Mouse (Mus musculus): ENCODE measurements around the gene Socs2. TPM values are rescaled to one million over a fixed set of nuclear protein-coding genes. Genes with fewer than 3 reads are reported as not detected.

The Socs2 gene
- polyA plus RNA-seq, 1 experiment, result 24.5 TPM

DNA sequence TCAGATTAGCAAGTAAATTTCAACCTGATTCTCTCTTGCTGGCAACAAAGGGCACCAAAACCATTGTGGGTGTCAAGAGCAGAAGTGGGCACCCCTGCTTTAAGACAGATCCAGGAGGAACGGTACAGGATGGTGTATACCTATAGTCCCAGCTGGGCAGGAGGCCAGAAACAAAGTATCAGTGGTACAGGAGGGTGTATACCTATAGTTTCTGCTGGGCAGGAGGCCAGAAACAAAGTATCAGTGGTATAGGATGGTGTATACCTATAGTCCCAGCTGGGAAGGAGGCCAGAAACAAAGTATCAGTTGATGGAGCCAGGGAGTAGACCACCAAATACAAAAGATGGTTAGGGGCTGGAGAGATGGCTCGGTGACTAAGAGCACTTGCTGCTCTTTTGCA lies 12.2 kb downstream of the Socs2 start:
- Histone ChIP-seq H3K4me1 (ENCODE audit: control insufficient read depth, insufficient read depth, low read length) (no peaks in the 10 kb centered on the region), H3K36me3 (ENCODE audit: control insufficient read depth, insufficient read depth, low read length) (no peaks in the 10 kb centered on the region), H3K27ac (ENCODE audit: insufficient read depth, low read depth, low read length) (no peak overlapping the region), H3K4me3 (ENCODE audit: insufficient read depth, low read depth, low read length) (no peak overlapping the region), H3K27me3 (replicated peaks; ENCODE audit: control insufficient read depth, insufficient read depth, low read length) (no peaks in the 10 kb centered on the region; the same call in 1 of the 2 replicates)
- WGBS, result 89% methylated on average over 2 of the region's 2 CpGs
- TF ChIP-seq POLR2A (IDR thresholded peaks at IDR 0.05; ENCODE audit: low read depth, low read length) (no peak), CTCF (conservative IDR thresholded peaks at IDR 0.05; ENCODE audit: insufficient read depth, insufficient read length, low read depth, low read length) (no peak)
- DNase-seq, result no peak

DNA sequence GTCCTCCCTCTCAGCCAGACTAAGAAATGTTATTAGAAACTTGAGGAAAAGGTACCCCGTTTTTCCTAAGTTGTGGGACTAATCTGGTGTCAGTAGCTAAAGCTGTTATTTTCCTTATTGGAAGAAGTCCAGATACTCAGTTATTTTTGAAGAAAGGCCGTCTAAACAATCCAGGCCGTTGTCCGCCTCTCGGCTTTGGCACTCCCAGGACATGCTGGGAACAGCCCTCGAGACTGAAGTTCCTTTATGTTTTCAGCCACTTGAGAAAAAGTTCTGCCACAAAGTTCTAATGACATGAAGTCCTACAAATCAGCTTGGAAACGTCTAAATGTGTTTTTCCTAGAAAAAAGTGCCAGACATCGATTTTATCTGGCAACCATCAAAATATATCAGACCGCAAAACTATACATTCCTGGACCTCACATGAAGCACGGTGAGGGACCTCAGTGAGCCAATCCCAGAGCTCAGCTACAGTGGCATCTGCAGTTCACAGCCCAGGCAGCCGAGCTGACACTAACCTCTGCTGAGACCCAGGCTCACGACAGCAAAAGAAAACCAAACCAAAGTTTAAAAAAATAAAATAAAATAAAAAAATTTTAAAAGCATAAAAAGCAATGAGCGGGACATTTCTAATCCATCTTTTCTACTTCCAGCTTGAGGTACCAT lies 17.2 kb downstream of the Socs2 start:
- DNase-seq, result no peak
- 65% methylated on average over 13 of the region's 13 CpGs for WGBS
- no peaks in the 10 kb centered on the region for H3K36me3 ChIP-seq (ENCODE audit: control insufficient read depth, insufficient read depth, low read length)
- H3K4me1 ChIP-seq (ENCODE audit: control insufficient read depth, insufficient read depth, low read length), result no peaks in the 10 kb centered on the region; the same call in 1 of the 2 replicates
- H3K27ac ChIP-seq (ENCODE audit: insufficient read depth, low read depth, low read length), result no peak overlapping the region
- TF ChIP-seq CTCF (conservative IDR thresholded peaks at IDR 0.05; ENCODE audit: insufficient read depth, insufficient read length, low read depth, low read length) (no peak), POLR2A (IDR thresholded peaks at IDR 0.05; ENCODE audit: low read depth, low read length) (no peak)
- H3K27me3 ChIP-seq (replicated peaks; ENCODE audit: control insufficient read depth, insufficient read depth, low read length), result no peaks in the 10 kb centered on the region; the same call in 1 of the 2 replicates
- H3K4me3 ChIP-seq (ENCODE audit: insufficient read depth, low read depth, low read length), result no peak overlapping the region

DNA sequence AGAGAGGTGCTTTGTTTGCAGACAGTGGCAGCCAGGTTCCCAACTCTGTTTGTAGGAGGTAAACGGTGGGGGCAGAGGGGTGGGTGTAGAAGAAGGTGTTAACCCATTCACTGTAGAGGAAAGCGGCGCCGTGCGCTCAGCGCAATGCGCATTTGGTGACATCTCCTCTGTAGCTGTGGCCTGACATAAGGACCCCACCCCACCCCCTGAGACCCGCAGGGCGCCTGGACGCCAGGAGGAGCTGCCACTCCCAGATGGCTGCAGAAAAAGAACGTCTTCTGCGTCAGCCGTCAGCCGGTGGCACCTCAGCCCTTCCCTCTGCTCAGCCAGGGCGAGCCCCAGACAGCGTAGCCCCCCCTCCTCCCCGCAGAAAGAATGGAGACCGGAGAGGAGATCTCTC lies 18.5 kb downstream of the Socs2 start:
- TF ChIP-seq POLR2A (IDR thresholded peaks at IDR 0.05; ENCODE audit: low read depth, low read length), result no peak
- H3K4me3 ChIP-seq (ENCODE audit: insufficient read depth, low read depth, low read length), result no peak overlapping the region
- H3K27ac ChIP-seq (ENCODE audit: insufficient read depth, low read depth, low read length), result no peak overlapping the region
- 20% methylated on average over 18 of the region's 18 CpGs for WGBS
- no peaks in the 10 kb centered on the region; the same call in 1 of the 2 replicates for H3K27me3 ChIP-seq (replicated peaks; ENCODE audit: control insufficient read depth, insufficient read depth, low read length)
- H3K4me1 ChIP-seq (ENCODE audit: control insufficient read depth, insufficient read depth, low read length), result no peaks in the 10 kb centered on the region; the same call in 1 of the 2 replicates
- DNase-seq, result no peak
- no peaks in the 10 kb centered on the region for H3K36me3 ChIP-seq (ENCODE audit: control insufficient read depth, insufficient read depth, low read length)

DNA sequence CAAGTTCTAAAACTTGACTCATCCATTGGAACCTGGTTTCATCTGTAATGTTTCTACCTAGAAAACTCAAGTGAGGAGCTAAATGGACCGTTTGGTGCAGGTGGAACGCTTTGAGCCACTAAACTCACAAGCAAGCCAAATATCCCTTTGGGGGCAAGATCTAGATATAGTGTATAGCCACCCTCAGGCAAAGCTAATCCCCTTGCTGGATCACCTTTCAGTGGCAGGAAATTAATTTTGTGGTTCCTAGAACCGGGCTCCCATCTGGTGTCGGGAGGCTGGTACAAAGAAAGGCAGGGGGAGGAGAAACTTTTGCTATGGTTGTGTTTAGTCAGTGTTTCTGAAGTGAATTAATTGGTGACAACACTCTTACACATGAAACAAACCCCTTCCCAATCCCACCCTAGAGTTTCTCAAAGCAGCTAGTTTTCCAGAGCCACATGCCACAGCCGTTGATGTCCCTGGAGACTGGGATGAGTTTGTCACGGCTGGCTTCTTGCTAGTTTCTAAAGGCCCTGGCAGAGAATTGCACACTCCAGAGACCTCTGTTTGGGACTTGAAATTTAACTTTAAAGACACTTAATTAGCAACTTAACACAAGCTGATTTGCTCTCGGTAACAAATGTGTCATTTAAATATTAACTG lies 19.7 kb downstream of the Socs2 start:
- no peaks in the 10 kb centered on the region; the same call in 1 of the 2 replicates for H3K4me1 ChIP-seq (ENCODE audit: control insufficient read depth, insufficient read depth, low read length)
- no peaks in the 10 kb centered on the region for H3K36me3 ChIP-seq (ENCODE audit: control insufficient read depth, insufficient read depth, low read length)
- WGBS, result 56% methylated on average over 7 of the region's 7 CpGs
- peak; percentile 68 for DNase-seq
- no peak overlapping the region for H3K27ac ChIP-seq (ENCODE audit: insufficient read depth, low read depth, low read length)
- no peaks in the 10 kb centered on the region; the same call in 1 of the 2 replicates for H3K27me3 ChIP-seq (replicated peaks; ENCODE audit: control insufficient read depth, insufficient read depth, low read length)
- H3K4me3 ChIP-seq (ENCODE audit: insufficient read depth, low read depth, low read length), result no peak overlapping the region
- no peak for TF ChIP-seq POLR2A (IDR thresholded peaks at IDR 0.05; ENCODE audit: low read depth, low read length)
- TF ChIP-seq CTCF (conservative IDR thresholded peaks at IDR 0.05; ENCODE audit: insufficient read depth, insufficient read length, low read depth, low read length), result no peak

DNA sequence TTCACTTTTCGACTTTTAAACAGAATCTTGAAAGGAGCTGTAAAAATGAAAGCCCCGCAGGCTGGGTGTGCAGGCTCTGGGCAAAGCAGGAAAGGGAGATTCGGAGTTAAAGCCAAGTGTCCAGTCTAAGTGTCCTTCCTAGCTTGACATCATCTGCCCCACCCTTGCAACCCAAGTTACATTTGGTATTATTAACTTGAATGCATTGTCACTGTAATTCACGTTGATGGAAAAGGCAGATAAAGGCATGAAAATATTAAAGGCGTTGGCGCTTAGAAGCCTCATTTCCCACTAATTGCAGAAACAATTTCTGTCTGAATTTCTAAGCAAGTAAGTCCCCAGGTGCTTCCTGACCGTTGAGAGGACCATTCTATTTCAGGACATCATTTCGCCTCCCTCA lies 20.6 kb downstream of the Socs2 start:
- 68% methylated on average over 8 of the region's 8 CpGs for WGBS
- H3K27ac ChIP-seq (ENCODE audit: insufficient read depth, low read depth, low read length), result no peak overlapping the region
- H3K27me3 ChIP-seq (replicated peaks; ENCODE audit: control insufficient read depth, insufficient read depth, low read length), result no peaks in the 10 kb centered on the region
- no peaks in the 10 kb centered on the region for H3K36me3 ChIP-seq (ENCODE audit: control insufficient read depth, insufficient read depth, low read length)
- no peak overlapping the region for H3K4me3 ChIP-seq (ENCODE audit: insufficient read depth, low read depth, low read length)
- peak; percentile 47 for DNase-seq
- H3K4me1 ChIP-seq (ENCODE audit: control insufficient read depth, insufficient read depth, low read length), result no peaks in the 10 kb centered on the region; the same call in 1 of the 2 replicates
- TF ChIP-seq POLR2A (IDR thresholded peaks at IDR 0.05; ENCODE audit: low read depth, low read length) (no peak), CTCF (conservative IDR thresholded peaks at IDR 0.05; ENCODE audit: insufficient read depth, insufficient read length, low read depth, low read length) (no peak)

DNA sequence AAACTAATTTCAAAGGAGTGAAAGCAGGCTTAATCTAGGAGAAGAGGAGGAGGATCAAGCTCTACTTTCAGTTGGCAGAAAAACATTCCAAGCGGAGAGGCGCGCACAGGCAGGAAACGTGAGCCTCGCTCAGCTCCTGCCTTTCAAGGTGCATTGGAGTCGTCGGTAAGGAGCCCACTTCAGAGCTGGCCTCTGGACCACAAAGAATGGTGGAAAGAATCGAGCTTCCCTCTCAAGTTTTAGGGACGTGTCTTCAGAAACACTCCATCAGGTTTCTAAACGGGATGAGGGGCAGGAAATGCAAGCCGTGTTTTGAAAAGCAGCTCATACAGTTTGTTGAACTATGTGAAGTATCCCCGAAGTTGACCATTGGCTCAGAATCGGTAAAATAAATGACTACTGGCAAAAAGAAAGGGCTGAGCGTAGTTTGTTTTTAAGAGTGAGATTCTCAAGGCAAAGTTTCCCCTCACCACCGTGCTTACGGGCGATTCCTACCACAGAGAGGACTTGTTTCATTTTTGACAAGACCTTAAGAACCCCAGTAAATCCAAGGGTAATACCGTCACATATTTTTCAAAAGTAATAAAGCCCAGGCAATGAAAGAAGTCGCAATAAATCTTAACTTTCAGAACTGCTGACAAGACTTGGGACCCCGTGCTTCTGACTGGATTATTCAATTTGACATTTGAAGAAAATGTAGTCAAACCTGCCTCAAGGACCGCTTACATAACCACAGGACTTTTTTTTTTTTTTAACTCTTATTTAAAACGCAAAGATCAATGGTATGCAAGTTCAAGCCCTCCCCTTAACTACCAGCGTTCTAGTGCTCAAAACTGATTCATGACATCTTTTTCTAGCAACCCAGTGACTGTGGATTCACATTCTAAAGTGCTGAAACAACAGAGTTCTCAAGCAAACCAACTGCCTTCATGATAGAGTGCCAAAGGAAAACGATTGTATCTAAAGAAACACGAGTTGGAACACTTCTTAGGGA lies 21.9 kb downstream of the Socs2 start:
- no peak for TF ChIP-seq POLR2A (IDR thresholded peaks at IDR 0.05; ENCODE audit: low read depth, low read length)
- no peak for TF ChIP-seq CTCF (conservative IDR thresholded peaks at IDR 0.05; ENCODE audit: insufficient read depth, insufficient read length, low read depth, low read length)
- DNase-seq, result peak; percentile 27
- Histone ChIP-seq H3K36me3 (ENCODE audit: control insufficient read depth, insufficient read depth, low read length) (no peaks in the 10 kb centered on the region), H3K27ac (ENCODE audit: insufficient read depth, low read depth, low read length) (peak overlapping the region; percentile 5; the same call in 1 of the 2 replicates), H3K4me3 (ENCODE audit: insufficient read depth, low read depth, low read length) (peak overlapping the region; percentile 45), H3K27me3 (replicated peaks; ENCODE audit: control insufficient read depth, insufficient read depth, low read length) (no peaks in the 10 kb centered on the region), H3K4me1 (ENCODE audit: control insufficient read depth, insufficient read depth, low read length) (no peaks in the 10 kb centered on the region; the same call in 1 of the 2 replicates)
- WGBS, result 25% methylated on average over 25 of the region's 25 CpGs
